Mouse (Mus musculus) small intestine, adult 2 months (tissue): Measurements from ENCODE around the gene Mmadhc. TPM values are rescaled to one million over a fixed set of nuclear protein-coding genes. Genes with fewer than 3 reads are reported as not detected.

Source experiments
- H3K27ac ChIP-seq: fragments of 200-500 bp; 2 replicates; pipeline ENCODE4 v1.5.1; 2012; ENCODE audit warnings: low read depth, low read length, control low read depth, inconsistent platforms; ENCODE audit not compliant: insufficient read depth
- H3K27me3 ChIP-seq: fragments of 200-500 bp; 2 replicates; pipeline ENCODE4 v1.6.1; 2012; ENCODE audit warnings: mild to moderate bottlenecking, moderate library complexity, low read length, inconsistent platforms; ENCODE audit not compliant: control insufficient read depth, insufficient read depth
- H3K36me3 ChIP-seq: fragments of 200-500 bp; 2 replicates; pipeline ENCODE4 v1.6.1; 2012; ENCODE audit warnings: mild to moderate bottlenecking, low read length, control low read depth, inconsistent platforms; ENCODE audit not compliant: control insufficient read depth, insufficient read depth
- H3K4me1 ChIP-seq: fragments of 200-500 bp; 2 replicates; pipeline ENCODE4 v1.6.1; 2012; ENCODE audit warnings: low read length, inconsistent platforms, mixed read lengths; ENCODE audit not compliant: control insufficient read depth, insufficient read depth, insufficient read length
- H3K4me3 ChIP-seq: fragments of 200-500 bp; 2 replicates; pipeline ENCODE4 v1.5.1; 2012; ENCODE audit warnings: low read depth, mild to moderate bottlenecking, control low read depth, inconsistent platforms, low read length, moderate library complexity
- CTCF ChIP-seq: fragments of 200-500 bp; IDR thresholded peaks from 2 replicates; pipeline ENCODE4 v1.5.1; 2012; ENCODE audit warnings: low read depth, mild to moderate bottlenecking, control low read depth, inconsistent platforms, low read length, moderate library complexity, mixed read lengths; ENCODE audit not compliant: insufficient replicate concordance, insufficient read length; ENCODE audit errors: extremely low read depth
- POLR2A ChIP-seq: fragments of 200-500 bp; IDR thresholded peaks from 2 replicates; pipeline ENCODE4 v1.6.1; 2012; ENCODE audit warnings: low read depth, mild to moderate bottlenecking, control low read depth, inconsistent platforms, low read length, moderate library complexity
- WGBS: fragments of 180-500 bp; shearing (Covaris S2); methylation state at CpG from one replicate; pipeline ENCODE4 v1.1.7; 2018; 5-methylcytosine and 5-hydroxymethylcytosine counted together
- polyA plus RNA-seq: library from polyadenylated mRNA; depleted of rRNA; stranded (reverse); fragments of >200 nt; gene quantifications from 2 replicates; pipeline ENCODE4 v1.2.3, GENCODE M21; 2012; rRNA removed

Mmadhc gene
- 28.2 and 38.6 TPM in 2 replicates for polyA plus RNA-seq

- Histone ChIP-seq H3K36me3 (peaks cover 3% of the 10 kb centered on the region; the same call in 1 of the 2 replicates), H3K4me1 (peaks cover 3% of the 10 kb centered on the region; the same call in 1 of the 2 replicates), H3K27ac (peak within 1 kb of the TSS; percentile 79), H3K4me3 (peak within 1 kb of the TSS; percentile 91), H3K27me3 (no peaks in the 10 kb centered on the region)
- WGBS, result under 1% methylated on average over 58 of the region's 58 CpGs
- TF ChIP-seq POLR2A, result peak; percentile 92
- TF ChIP-seq CTCF, result no peak
Measured at GRCm38 (mm10) chr2:50296109-50296986, at the start of gene Mmadhc. TSS of gene Mmadhc (minus strand) at chr2:50296801.

GRCm38 (mm10) chr2:50343598-50343997 is 47.0 kb upstream of the Mmadhc start:
- H3K4me1 ChIP-seq, result no peaks in the 10 kb centered on the region
- TF ChIP-seq POLR2A (no peak), CTCF (no peak)
- H3K36me3 ChIP-seq, result no peaks in the 10 kb centered on the region
- no peak overlapping the region for H3K4me3 ChIP-seq
- 75% methylated on average over 8 of the region's 8 CpGs for WGBS
- H3K27ac ChIP-seq, result no peak overlapping the region
- no peaks in the 10 kb centered on the region for H3K27me3 ChIP-seq

DNA sequence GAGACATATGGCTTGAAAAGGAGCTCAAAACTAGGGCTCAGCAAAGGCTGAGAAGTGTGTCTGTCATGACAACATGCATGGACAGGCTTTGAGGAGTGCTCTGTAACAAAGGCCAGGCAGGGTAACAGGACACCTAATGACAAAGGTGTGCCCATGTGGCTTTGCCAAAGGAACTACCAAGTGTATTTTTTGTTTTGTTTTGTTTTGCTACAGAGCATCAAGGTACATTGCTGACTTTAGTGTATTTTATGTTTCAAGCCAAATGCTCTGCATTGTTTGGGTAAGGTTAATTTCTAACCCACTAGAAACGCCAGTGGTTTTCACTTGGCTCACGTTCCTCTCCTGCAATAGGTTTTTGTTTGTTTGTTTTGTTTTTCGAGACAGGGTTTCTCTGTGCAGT is 42.5 kb upstream of the Mmadhc start:
- TF ChIP-seq CTCF, result no peak
- TF ChIP-seq POLR2A, result no peak
- Histone ChIP-seq H3K4me3 (no peak overlapping the region), H3K4me1 (no peaks in the 10 kb centered on the region), H3K27me3 (no peaks in the 10 kb centered on the region), H3K36me3 (no peaks in the 10 kb centered on the region), H3K27ac (no peak overlapping the region)
- WGBS, result 45% methylated on average over 3 of the region's 3 CpGs

GRCm38 (mm10) chr2:50337596-50337995 is 41.0 kb upstream of the Mmadhc start:
- WGBS, result 56% methylated on average over 1 of the region's 1 CpGs
- Histone ChIP-seq H3K27ac (no peak overlapping the region), H3K36me3 (no peaks in the 10 kb centered on the region), H3K4me1 (no peaks in the 10 kb centered on the region), H3K27me3 (no peaks in the 10 kb centered on the region), H3K4me3 (no peak overlapping the region)
- TF ChIP-seq POLR2A (no peak), CTCF (no peak)

DNA sequence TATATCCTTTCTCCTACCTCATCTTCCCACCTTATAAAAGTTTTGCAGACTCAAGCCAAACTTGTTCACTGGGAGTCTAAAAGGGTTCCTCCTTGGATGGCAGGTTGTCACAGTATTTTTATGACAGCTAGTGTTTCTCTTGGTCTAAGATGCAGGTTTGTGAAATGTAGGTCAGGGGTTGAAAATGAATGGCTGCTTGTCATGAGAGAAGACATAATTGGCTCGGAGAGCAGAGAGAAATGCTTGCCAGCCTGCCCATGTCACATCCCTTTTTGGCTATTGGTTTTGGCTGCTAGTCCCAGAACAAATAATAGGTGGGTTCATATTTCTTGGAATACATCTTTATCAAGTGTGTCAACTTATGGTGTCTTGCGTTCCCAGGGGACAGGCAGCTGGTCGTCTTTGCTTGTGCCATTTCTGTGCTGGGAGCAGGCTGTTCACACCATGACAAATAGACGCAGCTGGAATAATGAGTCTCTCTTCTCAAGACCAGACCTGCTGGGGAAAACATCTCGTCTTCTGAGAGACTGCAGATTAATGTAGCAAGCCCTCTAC is 35.2 kb upstream of the Mmadhc start:
- Histone ChIP-seq H3K4me3 (no peak overlapping the region), H3K27ac (no peak overlapping the region), H3K4me1 (no peaks in the 10 kb centered on the region), H3K27me3 (no peaks in the 10 kb centered on the region), H3K36me3 (no peaks in the 10 kb centered on the region)
- no peak for TF ChIP-seq POLR2A
- no peak for TF ChIP-seq CTCF
- 68% methylated on average over 5 of the region's 5 CpGs for WGBS

DNA sequence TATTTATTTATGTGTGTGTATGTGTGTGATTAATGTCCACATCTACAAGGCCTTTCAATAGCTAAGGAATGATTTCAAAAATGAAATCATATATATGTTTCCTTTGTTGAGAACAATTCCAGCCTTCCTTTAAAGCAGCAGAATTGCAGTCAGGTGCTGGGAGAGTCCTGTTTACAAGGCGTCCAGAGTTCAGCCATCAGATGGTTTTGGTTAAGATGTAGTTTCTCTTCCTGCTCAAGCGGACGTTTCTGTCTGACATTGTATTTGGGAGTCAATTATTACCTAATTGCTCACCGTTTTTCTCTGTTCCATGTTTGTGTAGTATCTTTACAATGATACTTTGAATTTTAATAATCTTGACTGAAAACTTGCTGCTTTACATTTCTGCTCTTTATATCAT is 31.6 kb upstream of the Mmadhc start:
- TF ChIP-seq CTCF, result no peak
- TF ChIP-seq POLR2A, result no peak
- Histone ChIP-seq H3K4me3 (no peak overlapping the region), H3K27me3 (no peaks in the 10 kb centered on the region), H3K36me3 (no peaks in the 10 kb centered on the region), H3K27ac (no peak overlapping the region), H3K4me1 (no peaks in the 10 kb centered on the region)
- 25% methylated on average over 4 of the region's 4 CpGs for WGBS

DNA sequence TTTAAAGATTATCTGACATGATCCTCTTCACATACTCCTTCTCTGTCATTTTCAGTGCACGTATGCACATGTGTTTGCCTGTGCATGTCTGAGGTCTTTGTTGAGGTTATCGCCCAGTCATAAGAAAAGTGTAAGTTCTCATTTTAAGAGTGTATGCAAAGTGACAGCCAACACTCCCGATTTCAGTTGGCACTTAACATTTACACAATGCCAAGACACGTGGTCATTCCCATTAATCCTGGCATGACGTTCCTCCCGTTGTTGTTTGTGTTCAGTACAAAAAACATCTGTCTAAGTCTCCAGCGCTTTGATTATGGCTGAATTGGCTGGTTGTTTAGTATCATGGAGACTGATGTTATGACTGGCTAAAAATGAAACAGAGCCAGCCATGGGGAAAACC is 28.2 kb upstream of the Mmadhc start:
- Histone ChIP-seq H3K36me3 (no peaks in the 10 kb centered on the region), H3K4me3 (no peak overlapping the region)
- 76% methylated on average over 7 of the region's 7 CpGs for WGBS

More for the DNA sequence above, 28.2 kb upstream of the Mmadhc start:
- TF ChIP-seq CTCF (no peak), POLR2A (no peak)
- Histone ChIP-seq H3K27me3 (no peaks in the 10 kb centered on the region), H3K4me1 (no peaks in the 10 kb centered on the region), H3K27ac (no peak overlapping the region)
